Mouse (Mus musculus) heart, adult 2 months (tissue): Measurements from ENCODE around the gene Zkscan5.

Source experiments
- CTCF ChIP-seq: fragments of 200-600 bp; IDR thresholded peaks from 2 replicates; pipeline ENCODE4 v1.8.1; 2022; ENCODE audit warnings: antibody characterized with exemption, mild to moderate bottlenecking, moderate library complexity
- POLR2A ChIP-seq: fragments of 200-500 bp; IDR thresholded peaks from 2 replicates; pipeline ENCODE4 v1.6.1; 2011; ENCODE audit warnings: mild to moderate bottlenecking, low read depth, low read length, control low read depth; ENCODE audit not compliant: insufficient read depth

- TF ChIP-seq CTCF (peak; percentile 68), POLR2A (no peak)
Measured at GRCm38 (mm10) chr5:145214679-145215078, 10.3 kb downstream of the Zkscan5 start.
